Mouse (Mus musculus): Measurements from ENCODE around the gene Gm21969. TPM values are rescaled to one million over a fixed set of nuclear protein-coding genes. Genes with fewer than 3 reads are reported as not detected.

Gm21969 gene
- total RNA-seq, 2 experiments from 2014 or later: not detected

DNA sequence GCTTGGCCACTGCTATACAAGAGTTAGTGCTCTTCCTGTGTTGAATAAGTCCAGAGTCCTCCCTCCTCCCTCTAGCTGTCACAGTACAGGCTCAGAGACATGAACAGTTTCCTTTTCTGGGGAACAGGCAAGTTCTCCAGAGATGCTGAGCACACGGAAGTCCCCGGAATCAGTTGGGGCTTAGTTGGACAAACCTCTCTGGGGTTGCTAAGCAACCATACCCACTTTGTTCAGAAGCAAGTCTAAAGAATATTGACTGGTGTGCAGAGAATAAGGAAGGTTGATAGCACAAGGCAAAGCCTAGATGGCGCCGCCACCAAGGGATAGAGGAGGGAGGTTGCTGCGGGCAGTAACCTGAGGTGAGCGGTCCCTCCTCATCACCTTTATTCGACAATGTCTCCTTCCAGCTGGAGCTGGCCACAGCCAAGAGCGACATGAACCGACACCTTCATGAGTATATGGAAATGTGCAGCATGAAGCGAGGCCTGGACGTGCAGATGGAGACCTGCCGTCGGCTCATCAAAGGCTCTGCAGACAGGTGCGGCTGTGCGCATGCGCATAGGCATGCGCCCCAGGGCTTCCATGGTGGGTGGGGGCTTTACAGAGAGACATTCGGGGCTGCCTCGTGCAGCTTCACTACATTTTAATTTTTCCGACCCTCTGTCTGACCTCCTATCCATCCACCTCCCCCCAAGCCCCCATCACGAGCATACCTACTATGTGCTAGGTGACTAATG, 11.7 kb downstream of the Gm21969 start:
- no peak for DNase-seq (ENCODE audit: low spot score in 2 of 2)

GRCm38 (mm10) chr4:139616276-139617000, 13.5 kb downstream of the Gm21969 start:
- DNase-seq (ENCODE audit: low spot score in 2 of 2): no peak

- no peak for DNase-seq (ENCODE audit: low spot score in 2 of 2)
Measured at GRCm38 (mm10) chr4:139617001-139617364, 14.0 kb downstream of the Gm21969 start.

DNA sequence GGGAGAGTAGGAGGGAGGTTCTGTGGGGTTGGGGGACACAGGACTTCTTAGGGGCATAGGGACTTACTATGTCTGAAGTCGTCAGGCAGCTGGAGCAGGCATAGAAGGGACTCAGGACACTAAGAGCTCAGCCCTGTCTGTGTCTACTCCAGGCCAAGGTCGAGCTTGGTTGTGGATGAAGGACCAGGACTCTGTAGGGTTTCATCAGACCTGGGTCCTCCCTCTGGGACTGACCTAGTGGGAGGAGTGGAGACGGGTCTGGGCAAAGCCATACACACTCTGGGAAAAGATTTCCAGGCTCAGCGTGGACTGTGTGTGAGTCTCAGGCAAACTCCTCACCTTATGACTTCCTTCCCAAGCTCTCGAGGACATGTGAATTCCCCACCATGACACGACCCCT, 16.8 kb downstream of the Gm21969 start:
- DNase-seq (ENCODE audit: low spot score in 2 of 2): no peak

GRCm38 (mm10) chr4:139622373-139623282, 19.6 kb downstream of the Gm21969 start, which contains the start of gene Aldh4a1:
Gene Aldh4a1 (plus strand): TSS chr4:139622866.
- peak; percentile 80 to 81 for DNase-seq (ENCODE audit: low spot score in 2 of 2)

DNA sequence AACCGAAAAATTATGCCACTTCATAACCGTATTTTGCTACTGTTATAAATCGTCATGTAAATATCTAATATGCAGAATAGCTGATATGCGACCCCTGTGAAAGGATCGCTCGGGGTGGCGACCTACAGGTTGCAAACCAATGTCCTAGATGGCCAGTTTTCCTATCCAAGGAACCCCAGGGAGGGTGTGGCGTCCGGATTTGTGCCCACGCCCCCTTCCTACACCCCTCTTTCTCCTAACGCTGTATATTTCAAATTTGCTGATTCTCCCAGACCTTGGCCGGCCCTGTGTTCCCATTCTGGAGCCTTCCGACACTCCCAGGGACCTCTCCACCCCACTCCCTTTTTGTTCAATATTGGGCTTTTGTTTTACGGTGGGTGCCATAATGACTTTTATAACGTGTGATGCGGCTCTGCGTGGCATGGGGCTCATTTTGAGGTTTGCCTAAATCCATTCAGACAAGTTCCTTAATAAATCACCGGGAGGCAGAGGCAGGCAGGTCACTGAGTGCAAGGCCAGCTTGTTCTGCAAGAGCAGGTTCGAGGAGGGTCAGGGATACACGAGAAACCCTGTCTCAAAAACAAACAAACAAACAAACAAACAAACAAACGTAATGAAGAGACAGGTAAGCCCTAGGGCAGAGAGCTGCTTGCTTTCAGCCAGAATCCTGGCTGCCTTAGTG, 20.6 kb downstream of the Gm21969 start:
- no peak for DNase-seq (ENCODE audit: low spot score in 2 of 2)

DNA sequence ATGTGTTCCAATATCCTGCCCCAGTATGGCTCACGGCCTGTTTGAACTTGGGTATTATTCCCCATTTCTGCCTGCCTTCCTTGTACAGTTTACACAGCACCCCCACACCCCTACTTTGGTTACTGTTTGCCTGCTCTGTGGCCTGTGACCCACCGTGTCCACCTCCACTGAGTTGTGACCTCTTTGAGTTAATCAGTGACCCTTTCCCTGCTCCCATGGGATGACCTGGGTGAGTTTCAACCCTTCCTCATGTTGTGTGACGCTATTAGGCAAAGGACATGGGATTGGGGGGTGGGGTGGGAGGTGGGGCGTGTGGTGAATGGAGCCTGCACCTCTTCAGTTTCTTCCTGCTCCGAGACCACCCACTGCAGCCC, 21.1 kb downstream of the Gm21969 start:
- DNase-seq (ENCODE audit: low spot score in 2 of 2): no peak

- no peak for DNase-seq (ENCODE audit: low spot score in 2 of 2)
Measured at GRCm38 (mm10) chr4:139624706-139625105, 21.7 kb downstream of the Gm21969 start.

DNA sequence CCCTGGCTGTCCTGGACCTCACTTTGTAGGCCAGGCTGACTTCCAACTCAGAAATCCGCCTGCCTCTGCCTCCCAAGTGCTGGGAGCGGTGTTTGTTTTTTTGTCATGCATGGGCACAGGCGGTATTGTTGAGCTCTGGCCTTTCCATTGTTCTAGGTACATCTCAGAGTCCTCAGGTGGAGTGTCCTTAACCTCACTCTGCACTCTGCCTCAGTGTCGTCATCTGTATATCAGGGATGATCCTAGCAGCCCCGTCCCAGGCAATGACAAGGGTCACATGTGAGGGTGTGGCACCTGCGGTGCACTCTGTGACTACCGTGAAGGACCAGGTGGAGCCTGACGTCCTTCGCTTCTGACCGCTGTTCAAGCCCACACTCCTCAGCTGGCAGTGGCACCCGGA, 24.4 kb downstream of the Gm21969 start:
- no peak for DNase-seq (ENCODE audit: low spot score in 2 of 2)

- no peak for DNase-seq (ENCODE audit: low spot score in 2 of 2)
Measured at GRCm38 (mm10) chr4:139630171-139630570, 27.2 kb downstream of the Gm21969 start.

GRCm38 (mm10) chr4:139631141-139631540, 28.2 kb downstream of the Gm21969 start:
- DNase-seq (ENCODE audit: low spot score in 2 of 2): no peak

DNA sequence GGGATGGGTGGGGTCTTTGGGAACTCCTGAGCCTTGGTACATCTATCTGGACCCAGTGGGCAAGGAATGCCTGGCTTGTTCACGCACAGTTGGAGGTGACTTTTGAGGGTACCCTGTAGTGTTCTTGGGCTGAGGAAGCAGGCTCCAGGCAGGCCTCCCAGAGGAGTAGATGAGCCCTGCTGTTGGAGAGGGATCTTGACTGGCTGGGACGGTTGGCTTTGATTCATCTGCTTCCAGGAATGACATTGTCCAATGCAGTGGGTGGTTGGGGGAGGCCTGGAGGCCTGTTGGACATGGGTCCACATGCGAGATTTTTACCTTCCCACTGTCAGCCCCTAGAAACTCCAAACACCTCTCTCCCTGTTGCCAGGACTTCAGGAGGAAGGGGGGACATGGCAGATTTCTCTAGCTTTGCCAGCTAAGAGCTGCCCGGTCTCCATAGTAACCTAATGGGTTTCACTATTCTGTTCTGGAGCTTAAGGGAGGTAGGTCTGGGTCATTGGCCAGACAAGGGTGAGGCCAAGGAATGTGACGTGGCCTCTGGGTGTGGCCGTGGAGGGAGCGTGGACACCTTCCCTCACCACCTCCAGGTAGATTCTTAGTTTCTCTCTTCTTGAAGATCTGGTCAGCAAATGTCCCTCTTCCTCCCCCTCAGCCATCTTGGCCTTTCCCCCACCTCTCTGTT, 28.7 kb downstream of the Gm21969 start:
- no peak for DNase-seq (ENCODE audit: low spot score in 2 of 2)

GRCm38 (mm10) chr4:139632254-139632580, 29.2 kb downstream of the Gm21969 start:
- no peak for DNase-seq (ENCODE audit: low spot score in 2 of 2)

GRCm38 (mm10) chr4:139636373-139636772, 33.4 kb downstream of the Gm21969 start:
- peak; percentile 71 to 84 for DNase-seq (ENCODE audit: low spot score in 2 of 2)

DNA sequence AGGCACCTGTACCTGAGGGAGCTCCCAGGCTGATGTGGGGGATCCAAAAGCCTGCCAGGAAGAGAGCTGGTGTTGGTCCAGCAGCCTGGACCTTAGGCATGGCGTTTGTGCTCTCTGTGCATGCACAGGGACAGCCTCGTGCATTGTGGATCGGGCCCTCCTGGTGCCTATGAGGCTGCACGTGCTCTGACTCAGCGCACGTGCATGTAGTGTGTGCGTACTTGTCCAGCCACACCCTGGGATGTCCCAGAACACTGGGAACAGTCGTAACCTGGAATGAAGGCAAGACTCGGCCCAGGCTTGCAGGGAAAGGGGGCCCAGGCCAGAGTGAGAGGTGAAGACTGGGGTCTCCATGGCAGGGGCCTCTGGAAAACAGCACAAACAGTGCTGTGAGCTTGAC, 34.9 kb downstream of the Gm21969 start:
- no peak for DNase-seq (ENCODE audit: low spot score in 2 of 2)

GRCm38 (mm10) chr4:139638356-139638755, 35.4 kb downstream of the Gm21969 start:
- DNase-seq (ENCODE audit: low spot score in 2 of 2): no peak

- DNase-seq (ENCODE audit: low spot score in 2 of 2): no peak
Measured at GRCm38 (mm10) chr4:139639801-139640200, 36.8 kb downstream of the Gm21969 start.

DNA sequence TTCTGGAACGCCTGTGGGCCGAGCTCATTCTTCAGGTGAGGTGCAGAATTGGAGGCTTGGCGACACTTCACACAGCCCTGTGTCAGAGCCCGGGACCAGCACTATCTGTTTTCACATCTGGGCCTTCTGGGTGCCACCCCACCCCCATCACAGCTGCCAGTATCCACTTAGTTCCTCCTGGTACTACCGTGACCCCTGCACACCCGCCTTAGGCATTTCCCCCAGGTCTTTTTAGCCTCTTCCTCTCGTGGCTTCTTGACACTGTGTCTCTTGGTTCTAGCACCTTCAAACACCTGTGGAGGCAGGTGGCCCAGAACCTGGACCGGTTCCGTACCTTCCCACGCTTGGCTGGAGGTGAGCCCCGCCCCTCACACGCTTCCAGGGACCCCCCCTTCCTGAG, 37.3 kb downstream of the Gm21969 start:
- no peak for DNase-seq (ENCODE audit: low spot score in 2 of 2)

DNA sequence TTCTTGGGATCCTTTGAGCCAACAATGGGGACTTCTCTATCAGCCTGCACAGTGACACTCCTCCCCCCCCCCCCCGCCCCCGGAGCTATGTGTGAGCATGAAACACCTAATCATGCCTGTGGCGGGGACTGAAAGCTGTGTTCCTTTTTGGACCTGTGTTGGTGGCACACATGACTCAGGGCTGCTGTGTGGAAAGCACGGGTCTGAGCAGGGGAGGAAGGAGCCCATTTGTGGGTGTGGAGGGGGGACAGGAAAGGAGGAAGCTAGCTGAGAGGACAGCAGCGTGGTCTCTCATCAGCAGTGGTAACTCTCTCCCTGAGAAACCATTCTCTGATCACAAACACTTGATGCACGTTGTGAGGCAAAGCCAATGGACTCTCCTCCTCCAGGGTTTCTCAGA, 37.8 kb downstream of the Gm21969 start:
- DNase-seq (ENCODE audit: low spot score in 2 of 2): no peak

- DNase-seq (ENCODE audit: low spot score in 2 of 2): no peak
Measured at GRCm38 (mm10) chr4:139641829-139642425, 38.9 kb downstream of the Gm21969 start.

Measured in adrenal gland, adult 18-20 months (tissue).